In genomic region chr11:86581943-86582542, GRCm38 (mm10) we compare ENCODE assay signal across 9 mouse cellular contexts. TPM values are rescaled to one million over a fixed set of nuclear protein-coding genes. Genes with fewer than 3 reads are reported as not detected.
A peak's percentile ranks its signal among the peaks of the same experiment; 100 is the strongest.
DNase-seq lines count a peak whose midpoint lies in the region; ATAC-seq and TF ChIP-seq lines count a peak whose summit lies in the region.
"Had no signal": no experiment of that assay in that cellular context is flagged by ENCODE, and none has a peak within 500 bp of the region (broad histone marks: within the 10 kb centered on the region; RNA-seq: fewer than 3 reads in every experiment).

No protein-coding gene starts in this region.

- TF ChIP-seq CTCF in kidney, postnatal 0 days (IDR thresholded peaks at IDR 0.05; ENCODE audit: low read depth), result no peak
- TF ChIP-seq CTCF in ES-Bruce4 (IDR thresholded peaks at IDR 0.05; ENCODE audit: low read depth, low read length), result no peak
- no peak for TF ChIP-seq CTCF in embryonic fibroblast, embryonic 13.5 days (IDR thresholded peaks at IDR 0.05; ENCODE audit: borderline replicate concordance, insufficient read depth, low read length)
- TF ChIP-seq CTCF in left cerebral cortex, adult 2 months (IDR thresholded peaks at IDR 0.05), result no peak

- peak overlapping the region; percentile 81 for H3K27ac ChIP-seq in kidney, postnatal 0 days
- H3K27ac ChIP-seq in ES-Bruce4 (ENCODE audit: insufficient read depth, low read length), result 0 out of 2 replicates have a peak overlapping the region, but pooled peaks have one; percentile 44
- peak overlapping the region; percentile 100 for H3K27ac ChIP-seq in embryonic fibroblast, embryonic 13.5 days (ENCODE audit: insufficient read depth, low read length)
- no peak overlapping the region for H3K27ac ChIP-seq in left cerebral cortex, adult 2 months
- H3K27ac ChIP-seq: hindbrain, postnatal 0 days had no signal

- TF ChIP-seq POLR2A in ES-Bruce4 (IDR thresholded peaks at IDR 0.05; ENCODE audit: insufficient read depth, low read length), result no peak
- peak; percentile 87; the same call in 1 of the 2 replicates for TF ChIP-seq POLR2A in embryonic fibroblast, embryonic 13.5 days (IDR thresholded peaks at IDR 0.05; ENCODE audit: low read depth, low read length)

- no peak for DNase-seq in kidney, postnatal 0 days (ENCODE audit: low spot score)
- DNase-seq in kidney, adult 11 months, result no peak
- peak; percentile 80 for DNase-seq in naive thymus-derived CD4-positive, alpha-beta T cell, adult 2 months (ENCODE audit: low read depth)
- no peak for DNase-seq in left cerebral cortex, adult 2 months (ENCODE audit: extremely low spot score in 1 of 2, low spot score in 2 of 2)
- no peak for DNase-seq in frontal cortex, adult 2 months (ENCODE audit: extremely low spot score in 1 of 2, low spot score in 1 of 2)
- no peak for DNase-seq in cerebellum, adult 18-20 months

- H3K27me3 ChIP-seq in kidney, postnatal 0 days (ENCODE audit: insufficient read depth, low read length), result no peaks in the 10 kb centered on the region
- no peaks in the 10 kb centered on the region for H3K27me3 ChIP-seq in ES-Bruce4 (ENCODE audit: control insufficient read depth, insufficient read depth, low read length, poor library complexity, severe bottlenecking)

- no peak for ATAC-seq in kidney, postnatal 0 days (replicated peaks; ENCODE audit: low FRiP score, low read depth)
- ATAC-seq: hindbrain, postnatal 0 days had no signal

- no peak overlapping the region for H3K9ac ChIP-seq in kidney, postnatal 0 days (ENCODE audit: low read depth, low read length)
- no peak overlapping the region for H3K9ac ChIP-seq in ES-Bruce4 (ENCODE audit: low read depth, poor library complexity, severe bottlenecking)

- no peak for TF ChIP-seq EP300 in ES-Bruce4 (IDR thresholded peaks at IDR 0.05; ENCODE audit: insufficient read depth, low read depth, low read length)

- intact Hi-C loops in left cerebral cortex, adult 2 months (cut with DNase I), result no loop called here

- H3K4me2 ChIP-seq in kidney, postnatal 0 days (ENCODE audit: low read length), result no peak overlapping the region

- no peak overlapping the region for H3K4me3 ChIP-seq in kidney, postnatal 0 days (replicated peaks; ENCODE audit: low read depth, low read length)
- H3K4me3 ChIP-seq in ES-Bruce4 (ENCODE audit: low read depth, low read length), result no peak overlapping the region
- H3K4me3 ChIP-seq in embryonic fibroblast, embryonic 13.5 days (ENCODE audit: insufficient read depth, low read length), result peak overlapping the region; percentile 42; the same call in 1 of the 2 replicates
- no peak overlapping the region for H3K4me3 ChIP-seq in left cerebral cortex, adult 2 months

- H3K4me1 ChIP-seq in kidney, postnatal 0 days (replicated peaks; ENCODE audit: insufficient read depth, low read length), result peaks cover 23% of the 10 kb centered on the region
- peaks cover 13% of the 10 kb centered on the region for H3K4me1 ChIP-seq in ES-Bruce4 (ENCODE audit: control insufficient read depth, insufficient read depth, low read length)
- H3K4me1 ChIP-seq in embryonic fibroblast, embryonic 13.5 days (ENCODE audit: control insufficient read depth, insufficient read depth, low read length), result peaks cover 4% of the 10 kb centered on the region; the same call in 1 of the 2 replicates

- H3K9me3 ChIP-seq in kidney, postnatal 0 days (replicated peaks; ENCODE audit: low read length), result no peaks in the 10 kb centered on the region
- no peaks in the 10 kb centered on the region for H3K9me3 ChIP-seq in ES-Bruce4 (replicated peaks; ENCODE audit: control insufficient read depth, insufficient read depth, low read length, poor library complexity, severe bottlenecking)

- 90% methylated on average over 12 of the region's 12 CpGs for WGBS in kidney, postnatal 0 days

- H3K36me3 ChIP-seq in kidney, postnatal 0 days (ENCODE audit: insufficient read depth, low read length), result no peaks in the 10 kb centered on the region
- H3K36me3 ChIP-seq in ES-Bruce4 (ENCODE audit: control insufficient read depth, insufficient read depth, low read length, poor library complexity, severe bottlenecking), result peaks cover 5% of the 10 kb centered on the region

RNA-seq across cellular contexts. Expression of gene Tubd1, which starts 37.3 kb away (rescaled TPM):
- polyA plus RNA-seq in kidney, postnatal 0 days (2015; fragmentation: Nextera tagmentation; extraction: Ambion mirVana), result 8.4 and 8.5 TPM in 2 replicates
- 9.7 and 12.1 TPM in 2 replicates for polyA plus RNA-seq in ES-Bruce4 (2011; ENCODE audit: insufficient read depth, insufficient read length, low read depth, missing spikeins)
- polyA plus RNA-seq in embryonic fibroblast, embryonic 13.5 days (2011; ENCODE audit: insufficient read length, low read depth, missing spikeins), result 6.4 and 8.2 TPM in 2 replicates
- 1 to 10 TPM; 5.3 to 6.8 TPM for total RNA-seq in left cerebral cortex, adult 2 months (2021)
- 5.6 and 6.7 TPM in 2 replicates for polyA plus RNA-seq in frontal cortex, adult 2 months (2012; rRNA removed)

RNA-seq across cellular contexts. Expression of gene Rps6kb1, which starts 37.4 kb away (rescaled TPM):
- 50.8 and 55.8 TPM in 2 replicates for polyA plus RNA-seq in kidney, postnatal 0 days (2015; fragmentation: Nextera tagmentation; extraction: Ambion mirVana)
- 82.2 and 86.3 TPM in 2 replicates for polyA plus RNA-seq in ES-Bruce4 (2011; ENCODE audit: insufficient read depth, insufficient read length, low read depth, missing spikeins)
- 70.3 and 71.4 TPM in 2 replicates for polyA plus RNA-seq in embryonic fibroblast, embryonic 13.5 days (2011; ENCODE audit: insufficient read length, low read depth, missing spikeins)
- total RNA-seq in left cerebral cortex, adult 2 months (2021), result 10 to 100 TPM; 38.5 to 39.2 TPM
- polyA plus RNA-seq in frontal cortex, adult 2 months (2012; rRNA removed), result 27.7 and 29.3 TPM in 2 replicates
